Mouse (Mus musculus): ENCODE measurements around the gene Bcdin3d. TPM values are rescaled to one million over a fixed set of nuclear protein-coding genes. Genes with fewer than 3 reads are reported as not detected.

Bcdin3d gene
- 8.2 and 9.8 TPM in 2 replicates for total RNA-seq (2015)
- 3.6 and 4.6 TPM in 2 replicates for total RNA-seq (2017)

DNA sequence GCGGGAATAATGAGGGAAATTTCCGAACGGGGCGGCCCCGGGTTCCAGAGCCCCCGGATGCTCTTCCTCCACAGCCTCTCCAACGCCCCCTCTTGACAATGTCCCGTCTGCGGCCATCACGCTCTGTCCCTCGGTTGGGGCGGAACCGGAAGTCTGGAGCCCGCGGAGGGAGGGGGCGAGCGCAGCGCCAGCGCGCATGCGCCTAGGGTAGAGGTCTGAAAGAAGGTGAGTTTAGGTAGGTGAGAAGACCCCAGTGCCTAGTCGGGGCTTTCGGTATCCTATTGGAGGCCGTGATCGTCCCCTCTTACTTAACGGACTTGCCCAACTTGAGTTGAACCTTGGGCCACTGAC lies at the start of gene Bcdin3d:
Gene Bcdin3d (minus strand): TSS at position 155 of the 351 bp plus-strand sequence.
- ATAC-seq (ENCODE audit: poor library complexity, severe bottlenecking), result peak; percentile 94

DNA sequence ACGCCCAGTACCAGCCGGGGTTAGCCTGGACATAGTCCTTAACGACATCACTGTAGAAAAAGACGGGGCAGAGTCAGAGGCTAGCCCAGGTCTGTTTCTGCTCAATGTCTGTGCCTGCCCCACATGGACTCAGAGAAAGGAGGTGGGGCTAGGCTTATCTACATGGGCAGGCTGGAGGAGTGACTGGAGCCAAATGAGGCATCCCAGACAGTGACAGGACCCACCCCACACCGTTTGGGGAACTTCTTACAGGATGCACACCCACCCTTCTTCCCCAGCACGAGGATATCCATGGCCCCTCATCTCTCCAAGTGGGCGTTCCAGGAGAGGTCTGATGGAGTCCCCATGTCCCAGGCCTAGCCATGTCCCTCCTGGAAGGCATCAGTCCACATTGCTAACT lies 45.8 kb upstream of the Bcdin3d start:
- no peak for ATAC-seq (ENCODE audit: poor library complexity, severe bottlenecking)

DNA sequence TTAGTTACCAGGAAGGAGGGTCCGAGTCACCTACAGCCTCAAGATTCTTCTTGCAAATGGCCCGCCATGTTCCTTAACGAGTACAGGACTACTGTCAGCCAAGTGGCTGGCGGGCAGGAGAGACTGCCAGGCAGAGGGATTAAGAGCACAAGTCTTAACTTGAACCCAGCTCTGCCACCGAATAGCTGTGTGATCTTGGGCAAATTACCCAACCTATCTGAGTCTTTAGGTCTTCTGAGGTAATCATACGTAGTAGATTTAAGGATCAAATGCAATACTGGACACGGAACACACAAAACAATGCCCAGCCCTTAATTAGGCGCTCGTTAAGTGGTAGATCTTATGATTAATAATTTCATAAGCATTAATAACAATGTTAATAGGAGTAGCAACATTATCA lies 45.1 kb upstream of the Bcdin3d start:
- ATAC-seq (ENCODE audit: poor library complexity, severe bottlenecking), result no peak

DNA sequence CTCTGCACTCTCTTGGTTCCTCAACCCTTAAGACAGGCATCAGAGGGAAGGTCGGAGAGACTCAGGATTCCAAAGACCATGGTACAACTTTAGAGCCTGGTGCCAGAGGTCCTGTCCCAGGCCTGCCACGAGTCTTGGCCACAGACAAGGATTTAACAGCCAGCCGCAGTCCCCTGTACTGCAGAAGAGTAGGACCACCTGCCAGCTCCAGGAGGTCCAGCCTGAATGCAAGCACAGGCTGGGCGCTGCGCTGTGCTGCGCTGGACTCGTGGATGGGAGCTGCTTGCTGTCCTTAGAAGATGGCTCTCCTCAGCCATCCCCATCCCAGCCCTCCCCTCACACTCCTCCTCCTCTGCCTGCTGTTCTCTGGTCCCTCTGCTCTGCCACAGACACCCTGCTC lies 43.2 kb upstream of the Bcdin3d start:
- ATAC-seq (ENCODE audit: poor library complexity, severe bottlenecking), result no peak

DNA sequence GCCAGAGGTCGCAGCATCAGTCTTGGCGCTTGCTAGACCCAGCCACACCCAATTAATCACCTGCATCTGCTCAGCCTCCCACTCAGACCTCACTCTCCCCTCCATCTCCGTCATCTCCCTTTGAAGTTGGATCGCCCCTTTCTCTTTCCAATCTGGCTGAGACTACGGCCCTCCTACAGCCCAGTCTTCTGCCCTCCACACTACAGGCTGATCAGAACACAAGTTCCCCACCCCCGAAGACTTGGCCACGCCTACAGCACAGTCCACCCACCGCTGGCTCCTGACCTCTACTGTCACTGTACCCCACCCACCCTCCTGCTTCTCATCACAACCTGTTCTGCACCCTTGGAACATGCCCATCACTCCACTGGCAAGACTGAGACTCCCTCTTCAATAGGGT lies 42.2 kb upstream of the Bcdin3d start:
- no peak for ATAC-seq (ENCODE audit: poor library complexity, severe bottlenecking)

DNA sequence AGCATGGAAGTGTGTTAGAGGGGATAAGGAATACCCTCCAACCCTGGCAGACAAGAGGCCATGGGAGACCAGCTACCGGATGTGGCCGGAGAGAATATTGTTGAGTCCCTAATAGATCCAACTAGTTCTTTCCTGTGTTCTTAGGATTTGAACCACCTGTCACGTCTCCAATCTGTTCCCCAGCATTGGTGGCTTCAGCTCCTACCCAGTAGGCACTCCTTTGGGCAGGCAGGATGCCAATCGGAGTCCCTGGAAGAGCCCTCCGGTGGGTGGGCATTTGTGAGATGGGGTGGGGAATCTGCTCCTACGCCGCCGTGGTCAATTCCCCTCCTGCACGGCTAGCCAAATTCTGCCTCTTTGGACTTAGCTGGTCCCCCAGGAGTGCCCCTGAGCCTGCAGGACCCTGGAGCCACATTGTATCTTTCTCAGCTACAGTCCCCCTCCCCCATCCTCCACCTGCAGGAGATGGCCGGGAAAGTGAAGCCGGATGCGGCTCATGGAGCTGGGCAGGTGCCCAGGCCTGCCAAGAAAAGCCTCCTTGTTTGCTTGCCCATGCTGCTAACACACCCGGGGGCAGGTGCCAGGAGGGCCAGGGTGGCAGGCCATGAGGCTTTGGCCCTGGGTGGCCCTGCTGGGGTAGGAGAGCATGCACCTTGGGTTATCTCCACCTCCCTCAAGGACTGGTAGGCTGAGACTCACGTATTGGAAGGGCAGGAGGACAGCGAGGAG lies 37.4 kb upstream of the Bcdin3d start:
- ATAC-seq (ENCODE audit: poor library complexity, severe bottlenecking), result no peak

DNA sequence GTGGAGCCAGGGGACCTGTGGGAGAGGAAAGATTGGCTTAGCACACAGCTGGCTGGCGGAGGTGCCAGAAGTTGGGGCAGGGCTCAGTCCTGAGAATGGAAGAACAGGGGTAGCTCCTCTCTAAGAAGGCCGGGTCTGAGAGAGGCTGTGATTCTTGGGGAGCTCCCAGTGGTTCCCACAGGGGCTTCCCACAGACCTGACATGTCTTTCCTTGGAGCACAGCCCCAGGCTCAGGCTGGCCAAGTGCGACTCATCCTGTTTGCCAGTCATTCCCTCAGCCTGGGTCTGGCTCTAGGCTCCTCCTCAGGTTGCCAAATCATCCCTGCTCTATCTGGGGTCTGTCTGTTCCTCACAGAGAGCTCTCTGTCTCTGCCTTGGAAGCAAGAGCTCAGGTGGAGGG lies 36.1 kb upstream of the Bcdin3d start:
- no peak for ATAC-seq (ENCODE audit: poor library complexity, severe bottlenecking)

DNA sequence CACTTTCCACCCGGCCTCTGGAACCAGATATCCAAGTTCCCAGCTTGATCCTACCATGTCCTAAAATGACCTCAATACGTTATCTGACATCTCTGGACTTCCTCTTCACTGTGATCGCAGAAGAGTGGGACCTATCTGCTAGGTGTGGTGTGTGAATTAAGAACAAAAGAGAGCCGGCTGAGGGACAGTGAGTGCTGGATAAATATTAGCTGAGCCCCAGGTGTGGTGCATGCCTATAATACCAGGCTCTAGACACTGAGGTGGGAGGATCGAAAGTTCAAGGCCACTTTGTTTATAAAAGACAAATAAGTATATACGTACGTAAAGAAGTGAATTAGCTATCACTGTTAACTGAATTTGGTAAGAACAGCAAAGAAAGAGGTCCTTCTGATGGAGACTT lies 35.3 kb upstream of the Bcdin3d start:
- ATAC-seq (ENCODE audit: poor library complexity, severe bottlenecking), result no peak

DNA sequence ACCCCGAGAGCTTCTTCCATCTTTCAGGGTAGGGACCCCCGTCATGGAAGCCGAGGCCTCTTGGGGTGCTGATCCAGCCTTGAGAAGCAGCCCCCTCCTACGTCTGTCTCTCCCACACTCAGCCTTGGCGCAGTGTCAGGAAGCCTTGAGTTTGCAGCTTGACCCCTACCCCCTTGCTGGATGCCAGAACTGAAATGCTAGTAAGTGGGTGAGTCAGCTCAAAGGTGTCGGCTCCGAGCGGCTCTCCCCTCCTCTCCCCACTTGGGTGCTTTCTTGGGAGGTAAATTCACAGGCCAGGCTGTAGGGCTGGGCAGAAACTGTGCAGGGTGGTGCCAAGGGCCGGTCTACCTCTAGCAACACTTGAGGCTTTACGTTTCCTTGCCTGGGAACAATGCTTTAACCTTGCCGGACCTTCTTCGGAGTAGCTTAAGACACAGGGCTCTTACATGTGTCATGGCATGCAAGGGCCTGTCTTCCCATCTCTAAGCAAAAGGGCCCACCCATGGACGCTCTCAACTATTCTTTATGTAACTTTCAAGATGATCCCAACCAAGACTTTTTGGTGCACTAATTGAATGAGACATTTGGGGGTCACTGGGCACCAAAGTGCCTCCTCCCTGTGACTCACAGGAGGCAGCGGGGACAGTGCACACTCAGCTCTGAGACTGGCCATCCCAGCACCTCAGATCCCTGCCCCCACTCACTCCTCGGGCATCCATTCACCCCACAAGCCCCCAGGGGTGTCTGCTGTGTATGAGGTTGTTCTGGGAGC lies 31.0 kb upstream of the Bcdin3d start:
- ATAC-seq (ENCODE audit: poor library complexity, severe bottlenecking), result no peak

DNA sequence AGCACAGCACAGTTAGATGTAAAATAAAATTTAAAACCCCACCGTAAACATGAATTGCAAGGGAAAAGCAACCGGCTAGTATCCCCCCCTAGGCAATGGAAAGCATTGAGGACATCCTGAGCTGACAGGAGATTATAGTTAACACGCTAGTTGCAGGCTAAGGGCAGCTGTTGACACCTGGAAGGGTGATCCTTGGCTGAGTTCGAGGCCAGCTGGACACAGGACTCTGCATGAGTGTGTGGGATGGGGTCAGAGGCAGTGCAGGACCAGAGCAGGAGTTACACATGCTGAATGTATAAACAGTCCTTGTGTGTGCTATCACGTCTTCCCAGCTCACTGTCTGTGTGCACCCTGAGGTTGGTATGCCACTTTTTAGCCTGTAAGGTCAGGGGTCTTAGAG lies 28.7 kb upstream of the Bcdin3d start:
- ATAC-seq (ENCODE audit: poor library complexity, severe bottlenecking), result no peak

DNA sequence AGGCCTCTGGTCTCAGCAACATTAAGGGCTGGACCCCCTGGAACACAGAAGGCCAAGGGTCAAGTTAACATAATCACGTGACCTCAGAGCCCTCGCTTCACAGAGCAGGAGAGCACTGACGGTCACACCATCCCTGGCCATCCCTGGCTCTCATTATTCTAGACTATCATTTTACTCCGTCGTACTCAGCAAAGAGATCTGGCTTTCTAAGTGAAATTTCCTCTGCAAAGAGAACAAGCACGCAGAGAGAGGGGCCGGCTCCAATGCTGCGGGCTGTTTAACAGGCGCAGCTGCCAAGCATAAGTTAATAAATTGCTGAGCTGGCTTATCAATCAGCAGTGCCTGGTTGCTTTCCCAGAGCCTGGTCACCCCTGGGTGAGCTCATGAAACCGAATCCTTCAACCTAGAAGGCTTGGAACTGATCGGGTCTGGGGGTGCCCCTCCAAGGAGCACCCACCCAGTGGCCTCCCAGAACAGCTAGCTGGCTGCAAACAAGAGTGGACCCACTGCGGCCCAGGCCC lies 27.8 kb upstream of the Bcdin3d start:
- no peak for ATAC-seq (ENCODE audit: poor library complexity, severe bottlenecking)

DNA sequence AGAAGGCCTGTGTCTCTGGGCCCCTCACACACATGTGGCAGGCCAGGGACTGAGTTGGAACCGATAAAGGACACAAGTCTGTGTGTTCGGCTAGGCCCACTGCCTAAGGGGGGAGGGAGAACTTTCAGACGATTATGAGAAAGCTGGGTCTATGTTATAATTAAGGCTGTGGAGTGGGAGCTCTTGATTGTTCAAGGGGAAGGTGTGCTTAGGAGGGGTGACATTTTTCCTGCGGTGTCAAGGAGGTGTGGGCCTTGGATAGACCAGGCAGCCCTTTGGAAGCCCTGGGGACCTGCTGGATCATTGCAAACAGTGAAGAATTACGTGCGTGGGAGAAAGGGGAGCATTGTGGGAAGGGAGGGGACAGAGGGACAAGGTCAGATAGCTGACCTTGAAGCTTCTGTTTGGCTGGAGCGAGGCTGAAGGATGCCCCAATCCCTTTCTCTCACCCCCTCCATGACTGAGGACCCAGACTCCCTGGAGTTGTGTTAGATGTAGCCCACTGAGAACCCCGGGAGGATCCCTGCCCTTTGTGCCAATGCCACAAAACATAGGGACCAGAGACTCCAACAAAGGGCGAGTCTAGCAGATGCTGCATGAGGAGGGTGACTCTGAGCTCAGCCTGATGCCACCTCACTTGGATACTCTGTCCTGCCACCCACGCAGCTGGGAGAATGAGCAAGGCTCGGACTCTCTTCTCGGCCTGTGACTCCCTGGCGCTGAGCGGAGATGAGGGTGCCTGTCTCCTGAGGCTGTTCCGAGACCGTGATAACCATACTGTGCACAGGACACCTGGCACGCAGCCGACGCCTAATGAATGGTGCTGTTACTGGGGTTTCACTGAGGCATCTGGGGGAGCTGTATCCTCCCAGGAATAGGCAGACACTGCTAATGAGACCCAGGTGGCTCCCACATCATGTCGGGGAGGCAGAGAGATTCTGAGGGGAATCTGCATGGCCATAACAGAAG lies 27.0 kb upstream of the Bcdin3d start:
- no peak for ATAC-seq (ENCODE audit: poor library complexity, severe bottlenecking)

DNA sequence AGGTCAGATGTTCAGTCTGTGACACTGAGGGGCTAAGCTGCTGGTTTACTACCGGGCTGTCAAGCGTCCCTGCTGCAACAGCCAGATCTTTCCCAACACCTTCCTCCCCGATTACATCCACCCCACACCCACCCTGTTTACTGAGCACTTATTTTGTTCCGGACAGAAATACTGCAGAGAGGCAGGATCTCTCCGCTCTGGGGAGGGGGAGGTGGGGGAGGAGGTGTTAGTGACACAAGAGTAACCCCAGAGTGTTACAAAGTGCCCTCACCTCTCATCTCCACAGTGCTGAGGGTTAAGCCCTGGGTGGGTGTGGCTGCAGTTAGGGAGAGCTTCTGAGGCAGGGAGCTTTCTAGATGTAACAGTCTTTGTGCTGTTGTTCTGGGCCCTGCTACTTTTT lies 25.8 kb upstream of the Bcdin3d start:
- ATAC-seq (ENCODE audit: poor library complexity, severe bottlenecking), result peak; percentile 53

DNA sequence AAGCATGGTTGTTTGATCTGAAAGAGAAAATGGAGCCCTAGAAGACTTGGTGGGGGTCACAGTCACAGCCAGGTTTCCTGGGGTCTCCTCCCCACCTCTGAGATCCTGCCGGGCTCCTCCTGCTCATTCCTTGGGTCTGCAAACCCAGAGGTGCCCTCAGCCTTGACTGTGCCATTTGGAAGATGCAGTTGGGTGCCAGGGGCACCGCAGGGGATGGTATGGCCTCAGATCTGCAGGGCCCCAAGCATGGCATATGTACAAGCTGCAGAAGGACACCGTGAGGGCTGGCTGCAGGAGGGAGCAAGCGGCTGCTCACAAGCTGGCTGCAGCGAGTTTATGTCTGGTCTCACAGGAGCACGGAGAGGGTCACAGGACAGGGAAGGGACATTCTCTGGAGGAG lies 25.2 kb upstream of the Bcdin3d start:
- no peak for ATAC-seq (ENCODE audit: poor library complexity, severe bottlenecking)

DNA sequence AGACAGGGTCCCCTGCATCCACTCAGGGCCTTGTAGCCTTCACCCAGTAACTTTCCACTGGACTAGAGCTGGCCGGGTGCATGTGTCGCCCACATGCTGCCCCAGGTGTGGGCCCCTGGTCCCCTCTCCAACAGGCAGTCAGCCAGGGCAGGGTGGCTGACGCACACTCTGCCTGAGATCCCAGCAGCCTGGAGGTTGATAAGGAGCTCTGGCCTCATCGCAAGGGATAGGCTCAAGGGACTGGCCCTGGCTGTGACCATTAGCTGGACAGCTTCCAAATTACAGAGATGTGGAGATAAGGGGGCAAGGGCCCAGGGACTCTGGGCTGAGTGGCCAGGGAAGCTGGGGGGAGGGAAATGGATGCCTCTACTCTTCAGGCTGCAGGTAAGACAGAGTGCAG lies 24.3 kb upstream of the Bcdin3d start:
- no peak for ATAC-seq (ENCODE audit: poor library complexity, severe bottlenecking)

DNA sequence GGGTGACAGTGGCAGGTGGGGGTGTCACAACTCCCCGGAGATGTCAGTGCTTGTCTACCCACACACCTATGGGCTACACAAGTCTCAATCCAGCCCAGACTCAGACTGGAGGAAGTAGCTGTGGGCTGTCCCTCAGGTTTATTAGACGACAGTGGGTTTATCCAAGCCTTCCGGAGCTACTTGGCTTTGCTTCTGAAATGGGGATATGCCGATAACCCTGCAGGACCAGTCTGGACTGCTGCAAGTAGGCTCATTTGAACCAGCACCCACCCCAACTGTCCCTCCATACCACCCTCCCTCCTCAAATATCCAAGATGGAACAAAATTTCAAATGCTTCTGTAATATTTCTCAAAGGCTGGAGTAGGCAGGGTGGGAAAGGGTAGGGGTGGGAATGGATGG lies 23.8 kb upstream of the Bcdin3d start:
- ATAC-seq (ENCODE audit: poor library complexity, severe bottlenecking), result peak; percentile 43

DNA sequence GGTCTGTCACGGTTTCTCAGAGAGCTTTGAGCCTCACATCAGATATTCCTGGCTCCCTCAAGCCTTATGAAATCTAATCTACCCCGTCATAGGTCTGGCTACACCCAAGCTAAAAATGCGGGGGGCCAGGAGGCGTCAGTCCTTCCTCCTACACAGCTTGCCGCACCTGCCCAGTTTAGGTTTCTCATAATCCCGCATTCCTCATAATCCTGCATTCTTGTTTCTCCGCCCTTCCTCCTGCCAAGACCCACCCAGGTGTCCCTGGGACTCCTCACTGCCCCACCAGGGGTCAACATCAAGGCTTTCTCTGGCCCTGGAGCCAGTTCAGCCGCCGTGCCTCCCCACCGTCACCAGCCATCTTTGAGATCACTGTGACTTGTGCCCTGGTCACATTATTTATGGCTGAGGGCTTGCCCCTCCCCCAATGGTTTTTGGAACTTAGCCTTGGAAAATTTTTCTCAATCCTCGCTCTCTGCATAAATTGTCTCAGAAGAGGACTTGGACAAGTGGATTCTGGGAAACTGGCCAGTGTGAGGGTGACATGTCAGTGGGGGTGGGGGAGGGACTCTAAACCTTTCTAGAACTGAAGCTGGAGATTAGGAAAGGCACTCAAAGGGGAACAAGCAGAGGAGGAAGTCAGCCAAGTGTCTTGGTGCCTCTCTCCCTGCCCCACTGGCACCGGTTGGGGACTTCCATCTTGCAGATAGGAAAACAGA lies 23.2 kb upstream of the Bcdin3d start:
- peak; percentile 82 for ATAC-seq (ENCODE audit: poor library complexity, severe bottlenecking)

DNA sequence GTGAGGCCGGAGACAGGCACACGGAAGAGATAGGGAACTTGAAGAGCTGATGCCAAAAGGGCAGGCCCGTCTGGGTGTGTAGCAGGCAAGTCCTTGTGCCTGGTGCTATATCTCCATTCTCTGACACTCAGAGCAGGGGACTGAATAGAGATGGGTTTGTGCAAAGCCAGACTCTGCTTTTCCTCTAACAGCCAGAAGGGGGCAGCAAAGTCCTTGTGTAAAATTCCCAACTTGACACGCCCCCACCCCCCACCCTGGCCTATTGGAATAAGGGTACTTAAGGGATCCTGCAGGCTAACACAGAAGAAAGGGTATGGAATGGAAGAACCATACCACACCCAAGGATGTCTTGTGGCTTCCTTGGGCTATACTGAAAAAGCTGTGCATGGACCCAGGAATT lies 22.5 kb upstream of the Bcdin3d start:
- ATAC-seq (ENCODE audit: poor library complexity, severe bottlenecking), result peak; percentile 55

DNA sequence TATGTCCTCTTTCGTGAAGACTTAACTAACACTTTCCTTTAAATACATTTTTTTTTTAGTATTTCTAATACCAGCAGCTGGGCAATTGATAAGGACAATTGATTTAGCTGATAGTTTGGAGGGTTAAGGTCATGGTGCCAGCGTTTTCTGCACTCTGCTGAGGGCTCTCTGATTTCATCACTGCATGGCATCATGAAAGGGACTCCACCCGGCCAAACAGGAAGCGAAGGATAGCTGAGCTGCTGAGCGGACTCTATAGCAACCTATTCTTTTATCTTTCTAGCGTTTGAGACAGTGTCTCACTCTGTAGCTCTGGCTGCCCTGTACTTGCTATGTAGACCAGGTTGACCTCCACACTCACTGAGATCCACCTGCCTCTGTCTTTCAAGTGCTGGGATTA lies 10.2 kb upstream of the Bcdin3d start:
- ATAC-seq (ENCODE audit: poor library complexity, severe bottlenecking), result peak; percentile 81

DNA sequence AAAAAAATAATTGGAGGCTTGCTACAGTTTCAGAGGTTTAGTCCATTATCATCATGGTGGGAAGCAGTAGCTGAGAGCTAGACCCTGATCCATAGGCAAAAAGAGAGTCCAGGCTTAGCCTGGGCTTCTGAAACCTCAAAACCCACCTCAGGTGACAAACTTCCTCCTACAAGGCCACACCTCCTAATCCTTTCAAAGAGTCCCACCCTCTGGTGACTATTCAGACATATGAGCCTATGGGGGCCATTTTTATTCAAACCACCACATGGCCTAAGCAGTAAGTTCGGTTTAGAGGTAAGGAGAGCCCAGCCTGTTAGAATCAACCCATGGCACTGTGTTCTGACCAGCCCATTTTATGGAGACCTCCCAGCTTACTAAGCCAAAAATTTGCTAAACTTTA lies 1.3 kb upstream of the Bcdin3d start:
- no peak for ATAC-seq (ENCODE audit: poor library complexity, severe bottlenecking)

All from megakaryocyte, adult 5-6 weeks (primary cell).